Mouse (Mus musculus): Measurements from ENCODE around the gene Slc52a3. TPM values are rescaled to one million over a fixed set of nuclear protein-coding genes. Genes with fewer than 3 reads are reported as not detected.
"Not testable (repeated sequence)": the region's sequence is repeated elsewhere in the genome, so short reads cannot be mapped to it uniquely, and the experiment has no call there.

Slc52a3 gene
- total RNA-seq, 2 experiments from 2014 or later = 2.6 TPM

DNA sequence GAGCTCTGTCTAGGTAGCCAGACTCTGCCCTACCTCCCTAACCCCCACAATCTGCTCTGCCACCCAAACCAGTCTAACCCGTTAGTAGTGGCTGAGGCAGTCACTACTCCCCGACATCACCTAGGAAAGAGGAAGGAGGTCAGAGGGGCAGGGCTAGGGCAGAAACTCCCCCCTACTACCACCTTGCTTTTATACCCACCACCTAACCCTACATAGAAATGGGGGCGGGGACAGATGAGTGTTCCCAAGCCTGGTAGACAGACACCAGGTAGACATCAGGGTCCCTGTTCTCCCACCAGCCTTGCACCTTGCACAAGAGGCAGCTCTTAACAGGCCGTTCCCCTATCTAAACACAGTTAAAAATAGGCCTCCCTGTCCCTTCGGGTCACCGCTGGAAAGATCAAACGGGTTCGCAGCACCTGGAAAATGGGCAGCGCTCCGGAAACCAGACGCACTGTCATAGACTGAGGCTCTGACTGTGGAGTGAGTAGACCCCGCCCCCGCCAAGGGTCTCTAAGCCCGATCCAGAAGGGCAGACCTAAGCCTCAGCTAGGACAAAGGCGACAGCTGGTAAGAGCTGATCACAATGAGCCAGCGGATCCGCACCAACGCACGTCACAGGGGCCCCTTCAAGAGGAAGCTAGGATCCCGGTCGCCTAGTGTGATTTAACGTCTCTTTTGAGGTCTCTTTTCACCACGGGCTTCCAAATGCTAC, 23.3 kb upstream of the Slc52a3 start:
- no peak for DNase-seq (ENCODE audit: extremely low spot score in 1 of 2, low spot score in 1 of 2)

DNA sequence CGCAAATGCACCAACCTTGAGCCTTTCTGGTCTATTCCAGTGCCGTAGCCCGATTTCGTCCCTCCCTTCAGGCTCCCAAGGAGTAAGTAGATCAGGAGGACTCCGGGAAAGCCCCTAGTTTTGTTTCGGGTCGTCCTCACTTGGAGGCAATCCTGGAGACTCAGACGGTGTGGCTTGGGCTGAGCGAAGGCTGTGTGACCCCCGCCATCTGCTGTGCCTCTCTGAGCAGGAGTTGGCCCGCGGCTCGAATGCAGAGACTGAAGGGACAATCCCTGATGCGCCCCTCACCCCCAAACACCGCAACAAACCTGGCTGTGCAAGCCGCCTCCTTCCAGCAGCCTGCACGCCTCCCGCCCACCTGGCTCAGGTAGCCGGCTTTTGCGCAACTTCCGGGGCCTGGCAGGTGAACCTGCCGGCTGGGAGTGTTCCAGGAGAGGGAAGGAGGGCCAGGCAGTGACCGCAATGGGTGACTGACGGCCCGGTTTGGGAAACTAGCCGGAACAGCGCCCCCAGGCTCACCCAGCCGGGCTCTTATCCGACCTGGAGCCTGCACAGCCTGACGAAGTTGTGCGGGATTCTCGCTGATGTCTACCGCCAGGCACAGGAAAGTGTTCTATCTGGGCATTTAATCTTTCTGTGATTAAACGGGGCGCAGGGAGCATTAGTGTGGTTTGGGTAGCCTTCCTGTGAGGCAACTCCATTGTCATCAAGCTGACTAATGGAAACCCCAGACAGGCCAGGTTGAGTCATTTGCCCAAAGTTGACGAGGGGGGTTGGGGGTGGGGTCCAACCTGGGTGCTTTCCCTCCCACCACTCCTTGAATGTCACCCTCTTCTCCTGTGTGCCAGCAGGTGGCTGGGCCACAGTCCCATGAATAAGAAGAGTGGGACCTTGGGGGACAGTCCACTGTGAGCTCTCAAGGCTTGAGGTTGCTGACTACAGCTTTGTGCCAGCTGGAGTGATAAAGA, 22.4 kb upstream of the Slc52a3 start:
- no peak for DNase-seq (ENCODE audit: extremely low spot score in 1 of 2, low spot score in 1 of 2)

- DNase-seq (ENCODE audit: extremely low spot score in 1 of 2, low spot score in 1 of 2) = no peak
These were observed 21.0 kb upstream of the Slc52a3 start for GRCm38 (mm10) chr2:151975295-151975694.

DNA sequence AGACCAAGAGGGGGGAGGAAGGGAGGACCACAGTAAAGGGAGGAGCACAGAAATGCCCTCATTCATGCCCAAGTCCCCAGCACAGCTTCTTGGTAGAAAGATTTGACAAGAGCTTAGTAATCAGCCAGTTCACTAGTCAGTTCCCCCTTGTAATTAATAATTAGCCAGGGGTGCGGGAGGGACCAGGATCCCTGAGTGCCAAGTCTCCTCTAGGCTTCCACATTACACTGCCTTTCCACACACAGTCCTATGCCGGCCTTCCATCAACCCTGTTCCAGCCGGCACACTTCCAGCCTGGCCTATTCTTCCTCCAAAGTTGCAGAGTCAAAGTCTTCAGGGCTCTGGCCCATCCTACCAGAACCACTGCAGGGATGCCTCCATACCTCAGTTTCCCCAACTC, 20.2 kb upstream of the Slc52a3 start:
- DNase-seq (ENCODE audit: extremely low spot score in 1 of 2, low spot score in 1 of 2) = no peak

- no peak for DNase-seq (ENCODE audit: extremely low spot score in 1 of 2, low spot score in 1 of 2)
These were observed 18.4 kb upstream of the Slc52a3 start for GRCm38 (mm10) chr2:151977689-151978440.

GRCm38 (mm10) chr2:151978494-151978893, 17.8 kb upstream of the Slc52a3 start:
- DNase-seq (ENCODE audit: extremely low spot score in 1 of 2, low spot score in 1 of 2) = no peak

- DNase-seq (ENCODE audit: extremely low spot score in 1 of 2, low spot score in 1 of 2) = peak; percentile 80 to 84
These were observed 16.6 kb upstream of the Slc52a3 start, which contains the start of gene Fam110a for GRCm38 (mm10) chr2:151979470-151980354. Fam110a (minus strand) TSS chr2:151980219.

GRCm38 (mm10) chr2:151980355-151980693, 16.0 kb upstream of the Slc52a3 start:
- DNase-seq (ENCODE audit: extremely low spot score in 1 of 2, low spot score in 1 of 2) = no peak

DNA sequence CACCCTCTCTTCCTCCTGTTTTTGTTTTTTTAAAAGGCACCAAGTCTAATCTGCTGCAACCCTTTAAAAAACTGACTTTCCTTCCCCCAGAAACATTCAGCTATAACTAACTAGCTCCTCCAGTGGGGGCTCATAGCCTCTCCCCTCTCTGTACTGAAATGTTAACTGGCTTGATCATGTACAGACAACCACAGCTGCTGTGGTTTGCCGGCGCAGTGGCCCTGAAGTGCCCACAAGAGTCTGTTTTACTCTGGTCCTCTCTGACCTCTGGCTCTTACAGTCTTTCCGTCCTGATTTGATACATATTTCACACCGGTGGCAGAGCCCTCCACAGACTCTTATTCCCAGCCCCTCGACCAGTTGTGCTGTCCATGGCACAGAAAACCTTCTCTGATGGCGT, 15.0 kb upstream of the Slc52a3 start:
- DNase-seq (ENCODE audit: extremely low spot score in 1 of 2, low spot score in 1 of 2) = no peak

- DNase-seq (ENCODE audit: extremely low spot score in 1 of 2, low spot score in 1 of 2) = no peak
These were observed 13.8 kb upstream of the Slc52a3 start for GRCm38 (mm10) chr2:151982476-151982875.

DNA sequence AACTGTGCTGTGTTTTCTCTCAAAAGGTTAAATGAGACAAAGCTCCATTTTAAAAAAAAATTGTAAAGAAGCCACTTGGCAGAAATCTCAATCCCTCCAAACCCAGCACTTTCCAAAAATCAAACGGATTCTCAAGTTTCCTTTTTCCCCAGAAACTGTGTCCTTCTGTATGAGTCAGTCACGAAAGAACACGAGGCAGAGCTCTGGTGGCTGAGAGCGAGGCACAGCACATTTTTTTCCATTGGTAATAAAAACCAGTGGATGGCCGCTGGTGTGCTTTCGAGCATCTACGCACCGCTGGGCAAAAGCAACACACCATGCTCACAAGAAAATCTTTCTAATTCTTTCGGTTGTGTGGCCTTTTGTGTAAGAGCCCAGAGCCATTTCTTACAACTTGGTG, 12.3 kb upstream of the Slc52a3 start:
- DNase-seq (ENCODE audit: extremely low spot score in 1 of 2, low spot score in 1 of 2) = no peak

DNA sequence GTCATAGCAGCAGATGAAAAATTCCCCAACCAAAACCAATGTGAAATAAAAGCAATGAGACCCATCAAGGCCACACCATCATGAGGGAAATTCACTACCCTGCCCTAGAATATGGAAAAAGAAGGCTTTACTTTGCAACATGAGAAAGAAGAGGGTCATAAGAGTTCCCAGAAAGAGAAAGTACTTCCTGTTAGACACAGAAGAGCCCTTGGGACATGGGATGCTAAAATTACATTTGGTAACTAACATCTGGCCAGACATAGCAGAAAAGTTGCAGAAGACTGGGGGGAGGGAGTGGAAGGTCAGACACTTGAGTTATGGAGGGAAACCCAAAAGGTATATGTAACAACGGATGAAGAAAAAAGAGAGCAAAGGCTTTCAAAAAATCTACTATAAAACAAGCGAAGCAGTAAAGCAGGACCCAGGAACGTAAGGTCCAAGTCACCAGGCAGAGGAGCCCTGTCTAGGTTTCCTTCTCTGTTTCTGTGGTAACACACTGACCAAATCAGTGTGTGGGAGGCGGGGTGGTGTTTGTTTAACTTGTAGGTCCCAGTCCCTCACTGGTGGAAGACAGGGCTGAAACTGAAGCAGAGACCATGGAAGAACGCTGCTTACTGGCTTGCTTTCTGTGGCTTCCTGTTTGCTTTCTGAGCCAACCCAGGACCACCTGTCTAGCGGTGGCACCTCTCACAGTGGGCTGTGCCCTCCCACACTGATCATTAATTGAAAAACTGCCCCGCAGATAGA, 10.7 kb upstream of the Slc52a3 start:
- no peak for DNase-seq (ENCODE audit: extremely low spot score in 1 of 2, low spot score in 1 of 2)

- DNase-seq (ENCODE audit: extremely low spot score in 1 of 2, low spot score in 1 of 2) = no peak
These were observed 9.4 kb upstream of the Slc52a3 start for GRCm38 (mm10) chr2:151986958-151987357.

DNA sequence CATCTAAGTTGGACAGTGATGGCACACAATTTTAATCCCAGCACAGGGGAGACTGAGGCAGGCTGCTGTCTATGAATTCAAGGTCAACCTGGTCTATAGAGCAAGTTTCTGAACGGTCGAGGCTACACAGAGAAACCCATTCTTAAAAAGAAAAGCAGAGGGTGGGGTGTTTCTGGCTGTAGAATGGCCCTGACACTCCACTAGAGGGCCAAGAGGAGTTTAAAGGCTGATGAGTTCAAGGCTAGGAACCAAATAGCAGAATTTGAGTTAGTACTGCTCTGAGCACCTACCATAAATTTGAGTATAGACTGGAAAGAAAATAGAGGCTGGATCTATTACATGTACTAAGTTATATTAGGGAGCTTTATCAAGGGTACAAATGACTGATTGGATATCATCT, 7.3 kb upstream of the Slc52a3 start:
- no peak for DNase-seq (ENCODE audit: extremely low spot score in 1 of 2, low spot score in 1 of 2)

- DNase-seq (ENCODE audit: extremely low spot score in 1 of 2, low spot score in 1 of 2) = no peak
These were observed 5.3 kb upstream of the Slc52a3 start for GRCm38 (mm10) chr2:151990985-151991394.

DNA sequence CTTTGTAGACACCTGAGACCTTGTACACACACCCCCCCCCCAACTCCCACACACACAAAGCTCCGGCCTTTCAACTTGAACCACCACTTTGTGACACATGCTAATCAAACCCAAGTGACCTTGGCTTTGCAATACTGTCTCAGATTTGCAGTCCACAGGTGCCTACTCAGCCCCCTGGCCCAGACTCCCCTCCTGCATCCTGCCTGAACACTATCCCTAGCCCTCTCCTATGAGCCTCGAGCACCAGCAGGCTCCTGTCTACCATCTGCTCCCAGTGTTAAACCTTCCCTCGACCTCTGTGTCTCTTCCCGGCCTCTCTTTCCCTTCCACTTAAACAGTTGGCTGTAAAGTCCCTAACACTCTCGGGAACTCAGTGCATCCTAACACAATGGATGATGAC, 4.9 kb upstream of the Slc52a3 start:
- no peak for DNase-seq (ENCODE audit: extremely low spot score in 1 of 2, low spot score in 1 of 2)

DNA sequence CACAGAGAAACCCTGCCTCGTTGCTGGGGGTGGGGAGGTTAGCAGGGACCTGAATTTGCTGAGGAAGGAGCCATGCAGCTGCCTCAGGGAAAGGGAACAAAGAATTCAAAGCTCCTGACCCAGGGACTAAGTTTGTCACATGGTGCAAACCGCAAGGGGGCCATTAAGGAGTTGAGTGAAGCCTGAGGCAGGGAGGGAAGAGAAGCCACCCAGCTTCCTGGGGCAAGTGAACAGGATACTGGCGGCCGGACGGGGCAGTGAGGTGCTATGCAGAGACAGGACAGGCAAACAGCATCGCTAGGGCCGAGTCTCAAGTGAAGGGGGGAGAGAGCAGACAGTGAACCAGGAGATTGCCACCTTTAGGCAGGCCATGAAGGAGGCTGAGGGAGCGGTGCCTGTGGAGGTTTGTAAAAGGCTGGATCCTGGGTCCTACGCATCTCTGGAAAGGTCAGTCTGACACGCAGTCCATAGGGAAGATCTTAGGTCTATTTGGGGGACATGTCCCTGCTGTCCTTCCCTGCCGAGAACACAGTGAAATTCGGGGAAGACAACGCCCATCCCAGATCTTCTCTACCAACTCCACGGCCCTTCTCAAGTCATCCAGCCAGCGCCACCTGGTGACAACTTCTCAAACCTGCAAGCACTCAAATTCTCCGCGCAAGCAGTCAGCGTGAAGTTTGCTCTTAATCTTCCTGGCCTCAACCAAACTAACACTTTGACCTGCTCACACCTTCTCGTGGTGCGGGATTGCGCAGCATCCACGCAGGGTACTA, 1.8 kb upstream of the Slc52a3 start:
- DNase-seq (ENCODE audit: extremely low spot score in 1 of 2, low spot score in 1 of 2) = peak; percentile 60 to 85

GRCm38 (mm10) chr2:151997190-151997575, 872 bp downstream of the Slc52a3 start:
- not testable (repeated sequence) for DNase-seq (ENCODE audit: extremely low spot score in 1 of 2, low spot score in 1 of 2)
